Mouse (Mus musculus) liver, embryonic 14.5 days (tissue): ENCODE data around the gene Ralgps2. TPM values are rescaled to one million over a fixed set of nuclear protein-coding genes. Genes with fewer than 3 reads are reported as not detected.

Experiments used
- ATAC-seq: fragments of 200-750 bp; cut with Nextera tagmentation; 2 replicates; pipeline ENCODE4 v1.8.0; 2017; ENCODE audit warnings: moderate number of reproducible peaks, mild to moderate bottlenecking, moderate library complexity; ENCODE audit not compliant: insufficient read depth
- DNase-seq, 3 experiments: peaks; one replicate each; pipeline ENCODE4 v3.0.0-alpha.2; 2012 to 2013; ENCODE audit warnings: low read depth in 3 of 3, low spot score in 3 of 3
- H3K27ac ChIP-seq: fragments of 300-500 bp; sonication (generic); 2 replicates; pipeline ENCODE4 v1.5.1; 2014; ENCODE audit warnings: moderate library complexity, mild to moderate bottlenecking, control low read depth, inconsistent platforms
- H3K27me3 ChIP-seq: fragments of 300-500 bp; sonication (generic); 2 replicates; pipeline ENCODE4 v1.6.1; 2014; ENCODE audit warnings: mild to moderate bottlenecking, low read length, moderate library complexity; ENCODE audit not compliant: control insufficient read depth, insufficient read depth
- H3K36me3 ChIP-seq: fragments of 300-500 bp; sonication (generic); replicated peaks from 2 replicates; pipeline ENCODE4 v1.6.1; 2014; ENCODE audit warnings: low read depth; ENCODE audit not compliant: control insufficient read depth, insufficient read depth
- H3K4me1 ChIP-seq, 2 experiments: fragments of 200-500 bp in 1 of 2; fragments of 300-500 bp in 1 of 2; sonication (generic) in 1 of 2; replicated peaks; 2 replicates each; pipeline ENCODE4 v1.6.1; 2012 to 2014; ENCODE audit warnings: antibody characterized with exemption in 1 of 2, inconsistent platforms in 1 of 2, low read length in 1 of 2; ENCODE audit not compliant: control insufficient read depth in 2 of 2, insufficient read depth in 2 of 2
- H3K4me2 ChIP-seq: fragments of 300-500 bp; sonication (generic); 2 replicates; pipeline ENCODE4 v1.6.1; 2014; ENCODE audit warnings: low read depth, mild to moderate bottlenecking, control low read depth, moderate library complexity
- H3K4me3 ChIP-seq, 2 experiments: fragments of 200-500 bp in 1 of 2; fragments of 300-500 bp in 1 of 2; sonication (generic) in 1 of 2; 2 replicates each; pipeline ENCODE4 v1.5.1; 2012 to 2014; ENCODE audit warnings: low read depth in 2 of 2, low read length in 2 of 2, mild to moderate bottlenecking in 2 of 2, control low read depth in 1 of 2, inconsistent platforms in 1 of 2, moderate library complexity in 1 of 2; ENCODE audit not compliant: insufficient read depth in 1 of 2
- H3K9ac ChIP-seq: fragments of 300-500 bp; sonication (generic); replicated peaks from 2 replicates; pipeline ENCODE4 v1.6.1; 2014; ENCODE audit warnings: mild to moderate bottlenecking, control low read depth, moderate library complexity
- H3K9me3 ChIP-seq: fragments of 300-500 bp; sonication (generic); 2 replicates; pipeline ENCODE4 v1.6.1; 2016; ENCODE audit warnings: low read length, mixed read lengths; ENCODE audit not compliant: control insufficient read depth
- CTCF ChIP-seq: IDR thresholded peaks from 2 replicates; pipeline ENCODE4 v1.5.1; 2016; ENCODE audit warnings: antibody characterized with exemption, low read depth, control low read depth
- EP300 ChIP-seq: IDR thresholded peaks from 2 replicates; pipeline ENCODE4 v1.6.1; 2016; ENCODE audit warnings: antibody characterized with exemption, low read depth
- WGBS: fragments of 180-500 bp; shearing (Covaris S2); extraction: QIAGEN DNeasy Blood & Tissue Kit; methylation state at CpG from one replicate; pipeline ENCODE4 v1.1.7; 2014; ENCODE audit not compliant: insufficient replicate concordance; 5-methylcytosine and 5-hydroxymethylcytosine counted together
- polyA plus RNA-seq, 2 experiments: library from polyadenylated mRNA; depleted of rRNA in 1 of 2; stranded (reverse) in 1 of 2; unstranded in 1 of 2; fragments of >200 nt; fragmentation: Nextera tagmentation in 1 of 2; extraction: Ambion mirVana in 1 of 2; gene quantifications; 2 replicates each; pipeline versions ENCODE4 v1.2.1 to v1.2.3; 2012 to 2014

The Ralgps2 gene
- polyA plus RNA-seq, 2 experiments = 3.2 to 12.8 TPM

- Histone ChIP-seq H3K9me3 (no peaks in the 10 kb centered on the region), H3K4me2 (no peak overlapping the region), H3K4me1 (no peaks in the 10 kb centered on the region), H3K4me3 (no peak overlapping the region), H3K27me3 (no peaks in the 10 kb centered on the region), H3K27ac (no peak overlapping the region), H3K9ac (no peak overlapping the region), H3K36me3 (no peaks in the 10 kb centered on the region)
- WGBS = 81% methylated on average over 6 of the region's 6 CpGs
- DNase-seq (no peak), ATAC-seq (no peak)
- TF ChIP-seq EP300 (no peak), CTCF (no peak)
Observed at GRCm38 (mm10) chr1:156763280-156763679, 176.1 kb downstream of the Ralgps2 start.

- Histone ChIP-seq H3K4me3 (no peak overlapping the region), H3K9me3 (no peaks in the 10 kb centered on the region), H3K27ac (no peak overlapping the region), H3K4me1 (no peaks in the 10 kb centered on the region), H3K36me3 (no peaks in the 10 kb centered on the region), H3K9ac (no peak overlapping the region), H3K4me2 (no peak overlapping the region), H3K27me3 (no peaks in the 10 kb centered on the region)
- WGBS = 71% methylated on average over 10 of the region's 10 CpGs
- DNase-seq (no peak), ATAC-seq (no peak)
- no peak for TF ChIP-seq CTCF
- no peak for TF ChIP-seq EP300
Observed at GRCm38 (mm10) chr1:156761430-156761801, 178.0 kb downstream of the Ralgps2 start.

- Histone ChIP-seq H3K27me3 (no peaks in the 10 kb centered on the region), H3K9me3 (no peaks in the 10 kb centered on the region), H3K4me2 (no peak overlapping the region), H3K9ac (no peak overlapping the region), H3K27ac (no peak overlapping the region), H3K36me3 (no peaks in the 10 kb centered on the region), H3K4me1 (no peaks in the 10 kb centered on the region), H3K4me3 (no peak overlapping the region)
- WGBS = 65% methylated on average over 13 of the region's 13 CpGs
- DNase-seq (no peak), ATAC-seq (no peak)
- TF ChIP-seq CTCF (no peak), EP300 (no peak)
Observed at GRCm38 (mm10) chr1:156760549-156761429, 178.6 kb downstream of the Ralgps2 start.

- Histone ChIP-seq H3K4me2 (no peak overlapping the region), H3K4me1 (no peaks in the 10 kb centered on the region), H3K4me3 (no peak overlapping the region), H3K27ac (no peak overlapping the region), H3K9me3 (no peaks in the 10 kb centered on the region), H3K36me3 (no peaks in the 10 kb centered on the region), H3K9ac (no peak overlapping the region), H3K27me3 (no peaks in the 10 kb centered on the region)
- no peak for DNase-seq
- no peak for ATAC-seq
- TF ChIP-seq EP300 = no peak
- TF ChIP-seq CTCF = no peak
- 79% methylated on average over 4 of the region's 4 CpGs for WGBS
Observed at GRCm38 (mm10) chr1:156758326-156758725, 181.1 kb downstream of the Ralgps2 start.

DNA sequence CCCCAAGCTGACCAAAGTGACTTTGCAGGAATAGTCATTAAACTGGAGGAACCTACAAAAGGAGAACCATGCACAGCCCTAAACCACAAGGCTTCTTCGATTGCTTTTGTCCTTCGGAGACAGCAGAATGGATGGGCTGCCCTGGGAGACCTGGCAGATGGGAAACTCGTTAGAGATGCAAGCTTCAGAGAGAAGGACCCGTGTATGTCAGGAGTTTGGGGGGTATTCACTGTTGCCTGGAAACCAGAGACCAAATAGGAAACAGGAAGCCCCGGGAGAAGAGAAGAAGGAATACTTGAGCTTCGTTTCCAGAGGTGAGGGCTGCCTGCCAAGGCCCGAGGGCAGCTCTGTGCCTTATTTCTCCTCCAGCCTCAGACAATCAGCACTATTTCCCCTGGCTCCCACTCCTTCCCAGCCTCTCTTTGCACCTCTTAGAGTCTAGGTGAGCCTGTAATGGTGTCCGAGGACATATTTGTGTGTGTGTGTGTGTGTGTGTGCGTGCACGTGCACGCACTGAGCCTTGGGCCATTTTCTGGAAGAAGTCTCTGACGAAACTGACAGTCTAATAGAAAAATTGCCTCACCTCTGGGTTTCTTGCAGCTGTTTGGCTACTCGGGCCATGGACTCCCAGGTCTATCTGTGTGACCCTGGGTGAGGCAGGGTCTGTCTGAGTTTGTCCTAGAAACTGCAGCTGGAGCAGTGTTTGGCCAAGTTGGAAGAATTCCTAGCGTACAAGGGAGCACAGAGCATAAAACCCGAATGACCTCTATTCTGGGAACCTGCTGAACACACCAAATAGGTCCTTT is 184.6 kb downstream of the Ralgps2 start:
- DNase-seq = no peak
- no peak for ATAC-seq
- 48% methylated on average over 15 of the region's 15 CpGs for WGBS
- no peak overlapping the region for H3K9ac ChIP-seq
- H3K4me1 ChIP-seq = peaks cover 18 to 19% of the 10 kb centered on the region in 2 experiments
- no peak overlapping the region for H3K27ac ChIP-seq
- H3K27me3 ChIP-seq = no peaks in the 10 kb centered on the region
- H3K36me3 ChIP-seq = no peaks in the 10 kb centered on the region
- H3K4me3 ChIP-seq = no peak overlapping the region
- no peak overlapping the region for H3K4me2 ChIP-seq
- TF ChIP-seq EP300 = no peak
- no peak for TF ChIP-seq CTCF
- H3K9me3 ChIP-seq = no peaks in the 10 kb centered on the region

Other genes starting within 250 kb of the Ralgps2 start
- gene Fam20b, start 220.5 kb downstream of the Ralgps2 start, polyA plus RNA-seq (2012; rRNA removed) = 5.2 and 7.5 TPM in 2 replicates
- 9.9 and 11.1 TPM in 2 replicates for gene Fam20b, start 220.5 kb downstream of the Ralgps2 start, polyA plus RNA-seq (2014; fragmentation: Nextera tagmentation; extraction: Ambion mirVana)
- 0.07 and 0.11 TPM in 2 replicates for gene Angptl1, start 101.1 kb downstream of the Ralgps2 start, polyA plus RNA-seq (2012; rRNA removed)
- gene Angptl1, start 101.1 kb downstream of the Ralgps2 start, polyA plus RNA-seq (2014; fragmentation: Nextera tagmentation; extraction: Ambion mirVana) = not detected in 2 replicates
- not detected in 2 replicates for gene Tex35, start 169.1 kb upstream of the Ralgps2 start, polyA plus RNA-seq (2012; rRNA removed)
- not detected in 2 replicates for gene Tex35, start 169.1 kb upstream of the Ralgps2 start, polyA plus RNA-seq (2014; fragmentation: Nextera tagmentation; extraction: Ambion mirVana)